Mouse (Mus musculus) myocyte (in vitro differentiated cells): ENCODE results near the gene Dmrta1.

Experiments
- CEBPB ChIP-seq: IDR thresholded peaks from 2 replicates; pipeline ENCODE4 v1.6.1; 2011; ENCODE audit warnings: mild to moderate bottlenecking, moderate library complexity; ENCODE audit not compliant: poor library complexity, insufficient read depth, severe bottlenecking
- E2F4 ChIP-seq: IDR thresholded peaks from one replicate; pipeline ENCODE4 v1.6.1; 2011; ENCODE audit warnings: mild to moderate bottlenecking, control low read depth, moderate library complexity; ENCODE audit not compliant: insufficient read depth
- MAX ChIP-seq: IDR thresholded peaks from one replicate; pipeline ENCODE4 v1.6.1; 2011; ENCODE audit warnings: low read depth, mild to moderate bottlenecking, control low read depth
- POLR2A ChIP-seq: IDR thresholded peaks from one replicate; pipeline ENCODE4 v1.6.1; 2011; ENCODE audit warnings: low read depth, mild to moderate bottlenecking, control low read depth, moderate library complexity; ENCODE audit not compliant: insufficient read length
- POLR2AphosphoS2 ChIP-seq: IDR thresholded peaks from one replicate; pipeline ENCODE4 v1.6.1; 2011; ENCODE audit warnings: low read depth, control low read depth; ENCODE audit not compliant: insufficient read length
- REST ChIP-seq: IDR thresholded peaks from one replicate; pipeline ENCODE4 v1.6.1; 2011; ENCODE audit warnings: mild to moderate bottlenecking, control low read depth, moderate library complexity; ENCODE audit not compliant: insufficient read depth, insufficient read length
- USF1 ChIP-seq: IDR thresholded peaks from one replicate; pipeline ENCODE4 v1.6.1; 2011; ENCODE audit warnings: low read depth, mild to moderate bottlenecking, control low read depth, moderate library complexity

GRCm38 (mm10) chr4:89651779-89652178, 27.5 kb upstream of the Dmrta1 start:
- no peak for TF ChIP-seq E2F4
- TF ChIP-seq POLR2AphosphoS2, result no peak
- TF ChIP-seq POLR2A, result no peak
- no peak for TF ChIP-seq CEBPB
- TF ChIP-seq REST, result no peak
- TF ChIP-seq MAX, result no peak
- no peak for TF ChIP-seq USF1
